Mouse (Mus musculus): ENCODE measurements around the gene Commd1. TPM values are rescaled to one million over a fixed set of nuclear protein-coding genes. Genes with fewer than 3 reads are reported as not detected.

Commd1 gene
- polyA plus RNA-seq, 1 experiment from 2014 or later: 388 TPM

DNA sequence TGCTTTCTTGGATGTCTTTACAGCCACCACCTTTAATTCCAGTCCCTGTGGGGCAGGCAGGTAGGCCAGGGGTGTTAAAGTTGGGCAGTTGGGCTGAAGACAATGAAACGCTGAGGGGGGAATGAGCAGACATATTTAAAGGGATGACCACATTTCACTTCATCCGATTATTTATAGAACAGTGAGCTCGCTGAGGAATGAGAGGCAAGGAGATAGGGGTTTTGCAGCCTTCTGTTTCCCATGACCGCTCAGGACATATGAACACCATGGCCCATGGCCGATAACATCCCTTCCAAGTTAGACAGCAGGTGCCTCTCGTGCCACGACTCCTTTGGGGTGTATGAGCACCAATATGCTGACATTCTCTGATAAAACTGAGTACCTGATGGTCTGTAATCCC is 70.4 kb downstream of the Commd1 start:
- no peaks in the 10 kb centered on the region; the same call in 1 of the 2 replicates for H3K4me1 ChIP-seq (replicated peaks)
- H3K9me3 ChIP-seq: no peaks in the 10 kb centered on the region
- H3K36me3 ChIP-seq: no peaks in the 10 kb centered on the region
- H3K27ac ChIP-seq: no peak overlapping the region
- H3K4me2 ChIP-seq: no peak overlapping the region
- WGBS: 90% methylated on average over 7 of the region's 7 CpGs
- ATAC-seq (ENCODE audit: insufficient number of reproducible peaks, insufficient read depth, low FRiP score, low TSS enrichment, low read depth): no peak
- H3K9ac ChIP-seq (replicated peaks): no peak overlapping the region
- H3K4me3 ChIP-seq (replicated peaks): no peak overlapping the region
- H3K27me3 ChIP-seq: no peaks in the 10 kb centered on the region

DNA sequence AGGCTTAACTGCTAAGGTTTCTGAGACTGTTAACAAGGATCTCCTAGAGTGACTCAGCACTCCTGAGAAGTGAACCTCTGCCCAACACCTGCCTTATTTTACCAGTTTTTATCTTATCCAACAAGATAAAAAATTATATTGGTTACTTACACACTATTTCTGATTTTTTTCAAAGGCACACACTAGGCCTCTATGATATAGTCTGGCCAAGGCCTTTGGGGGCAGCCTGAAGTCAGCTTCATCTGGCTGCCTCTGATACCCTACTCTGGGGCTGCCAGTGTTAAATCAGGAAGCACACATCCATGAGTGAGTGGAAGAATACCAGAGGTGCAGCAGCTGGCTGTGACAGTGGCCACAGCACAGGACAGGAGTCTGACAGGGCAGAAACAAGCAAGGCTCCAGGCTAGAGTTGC is 75.7 kb downstream of the Commd1 start:
- ATAC-seq (ENCODE audit: insufficient number of reproducible peaks, insufficient read depth, low FRiP score, low TSS enrichment, low read depth): no peak
- Histone ChIP-seq H3K9ac (replicated peaks) (no peak overlapping the region), H3K27ac (no peak overlapping the region), H3K27me3 (no peaks in the 10 kb centered on the region), H3K4me2 (no peak overlapping the region), H3K4me3 (replicated peaks) (no peak overlapping the region), H3K4me1 (replicated peaks) (no peaks in the 10 kb centered on the region; the same call in 1 of the 2 replicates), H3K36me3 (no peaks in the 10 kb centered on the region), H3K9me3 (no peaks in the 10 kb centered on the region)

DNA sequence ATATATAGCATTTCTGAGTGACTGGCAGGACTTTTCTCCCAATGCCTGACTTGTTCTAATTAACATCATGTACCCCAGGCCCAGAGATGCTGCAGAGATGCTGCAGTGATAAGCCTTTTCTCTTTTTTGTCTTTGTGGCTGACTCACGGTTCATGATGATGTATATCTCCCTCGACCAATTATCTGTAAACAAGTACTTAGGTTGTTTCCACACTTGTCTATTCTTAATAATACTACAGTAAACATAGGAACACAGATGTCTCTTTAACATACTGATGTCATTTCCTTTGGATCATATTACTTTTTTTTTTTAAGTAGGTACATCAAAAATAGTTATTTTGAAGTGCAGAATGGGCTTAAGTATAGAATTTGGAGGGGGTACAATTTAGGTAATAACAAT is 79.3 kb downstream of the Commd1 start:
- H3K27ac ChIP-seq: no peak overlapping the region

DNA sequence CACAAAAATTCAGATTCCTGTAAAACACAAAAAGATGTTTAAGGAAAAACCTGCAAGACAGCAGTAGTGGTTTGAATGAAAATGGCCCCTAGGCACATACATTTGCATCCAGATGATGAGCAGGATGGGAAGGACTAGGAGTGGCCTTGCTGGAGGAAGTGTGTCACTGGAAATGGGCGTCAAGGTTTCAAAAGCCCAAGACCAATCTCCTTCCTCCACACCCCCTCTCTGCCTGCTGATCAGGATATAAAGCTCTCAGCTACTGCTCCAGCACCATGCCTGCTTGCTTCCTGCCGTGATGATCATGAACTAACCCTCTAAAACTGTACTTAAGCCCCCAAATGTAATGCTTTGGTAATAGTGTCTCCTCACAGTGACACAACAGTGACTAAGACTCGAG is 82.1 kb downstream of the Commd1 start:
- Histone ChIP-seq H3K4me3 (replicated peaks) (no peak overlapping the region), H3K27me3 (no peaks in the 10 kb centered on the region), H3K9ac (replicated peaks) (no peak overlapping the region), H3K4me1 (replicated peaks) (no peaks in the 10 kb centered on the region), H3K4me2 (no peak overlapping the region), H3K27ac (no peak overlapping the region), H3K36me3 (peaks cover 15% of the 10 kb centered on the region; the same call in 1 of the 2 replicates), H3K9me3 (no peaks in the 10 kb centered on the region)
- ATAC-seq (ENCODE audit: insufficient number of reproducible peaks, insufficient read depth, low FRiP score, low TSS enrichment, low read depth): no peak
- 86% methylated on average over 3 of the region's 3 CpGs for WGBS

More for the DNA sequence above, 79.3 kb downstream of the Commd1 start:
- Histone ChIP-seq H3K27me3 (no peaks in the 10 kb centered on the region), H3K36me3 (peaks cover 15% of the 10 kb centered on the region; the same call in 1 of the 2 replicates), H3K4me1 (replicated peaks) (no peaks in the 10 kb centered on the region), H3K4me3 (replicated peaks) (no peak overlapping the region), H3K9ac (replicated peaks) (no peak overlapping the region), H3K9me3 (no peaks in the 10 kb centered on the region), H3K4me2 (no peak overlapping the region)
- 89% methylated on average over 2 of the region's 2 CpGs for WGBS
- no peak for ATAC-seq (ENCODE audit: insufficient number of reproducible peaks, insufficient read depth, low FRiP score, low TSS enrichment, low read depth)

DNA sequence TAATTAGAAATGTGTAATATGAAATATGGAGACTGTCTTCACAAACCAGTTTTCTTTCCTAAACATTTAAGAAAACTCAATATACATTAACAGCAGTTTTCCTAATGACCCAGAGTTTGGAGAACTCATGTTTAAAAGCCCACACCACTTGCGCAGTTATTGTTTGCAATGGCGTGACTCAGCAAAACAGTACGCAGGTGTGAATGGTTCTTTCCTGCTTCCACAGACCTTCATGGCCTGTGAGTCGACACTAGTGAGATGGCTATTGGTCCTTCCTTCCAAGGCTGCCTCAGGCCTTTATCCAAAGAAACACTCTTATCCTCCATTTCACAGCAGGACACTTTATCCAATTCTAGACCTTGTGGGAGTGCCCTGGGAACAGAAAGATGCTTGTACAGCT is 84.5 kb downstream of the Commd1 start:
- Histone ChIP-seq H3K4me3 (replicated peaks) (no peak overlapping the region), H3K4me1 (replicated peaks) (no peaks in the 10 kb centered on the region), H3K4me2 (no peak overlapping the region), H3K36me3 (peaks cover 15% of the 10 kb centered on the region; the same call in 1 of the 2 replicates), H3K9me3 (no peaks in the 10 kb centered on the region), H3K27me3 (no peaks in the 10 kb centered on the region), H3K27ac (no peak overlapping the region), H3K9ac (replicated peaks) (no peak overlapping the region)
- ATAC-seq (ENCODE audit: insufficient number of reproducible peaks, insufficient read depth, low FRiP score, low TSS enrichment, low read depth): no peak
- 90% methylated on average over 4 of the region's 4 CpGs for WGBS

DNA sequence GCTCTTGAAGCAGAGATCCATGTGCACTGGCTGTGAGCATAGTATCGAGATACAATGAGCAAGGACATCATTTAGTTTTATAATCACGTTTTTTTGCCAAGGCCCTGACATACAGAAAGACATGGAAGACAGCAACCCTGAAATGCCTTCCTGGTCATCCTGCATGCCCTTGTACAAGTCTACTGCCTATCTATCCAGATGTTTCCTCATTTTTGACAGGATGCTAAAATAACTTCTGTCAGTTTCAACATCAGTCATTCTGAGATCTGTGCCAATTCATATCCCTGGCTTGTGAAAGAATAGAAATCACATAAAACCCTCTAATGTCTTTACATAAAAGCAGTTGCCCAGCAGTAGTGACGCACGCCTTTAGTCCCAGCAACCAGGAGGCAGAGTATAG is 85.1 kb downstream of the Commd1 start:
- H3K36me3 ChIP-seq: peaks cover 15% of the 10 kb centered on the region; the same call in 1 of the 2 replicates
- no peak overlapping the region for H3K9ac ChIP-seq (replicated peaks)

DNA sequence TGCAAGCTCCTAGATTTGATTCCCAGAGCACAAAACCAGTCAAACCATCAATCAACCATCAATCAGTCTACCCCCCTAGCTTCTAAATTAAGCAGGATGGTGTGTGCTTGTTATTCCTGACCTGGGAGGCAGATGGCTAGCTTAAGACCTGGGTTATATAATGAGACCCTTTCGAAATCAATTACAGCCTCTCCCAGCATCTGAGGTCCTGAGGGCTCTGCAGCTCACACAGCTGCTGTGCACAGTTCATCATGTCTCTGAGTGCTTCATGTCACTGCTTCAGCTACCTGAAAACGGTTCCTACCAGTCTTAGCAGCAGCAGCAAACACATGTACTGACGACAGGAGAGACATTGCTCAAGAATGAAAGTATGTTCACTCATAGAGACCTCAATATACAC is 89.1 kb downstream of the Commd1 start:
- Histone ChIP-seq H3K4me2 (no peak overlapping the region), H3K36me3 (peaks cover under 1% of the 10 kb centered on the region; the same call in 1 of the 2 replicates), H3K27ac (no peak overlapping the region), H3K27me3 (no peaks in the 10 kb centered on the region), H3K4me1 (replicated peaks) (no peaks in the 10 kb centered on the region), H3K4me3 (replicated peaks) (no peak overlapping the region), H3K9me3 (no peaks in the 10 kb centered on the region), H3K9ac (replicated peaks) (no peak overlapping the region)
- 38% methylated on average over 3 of the region's 3 CpGs for WGBS
- ATAC-seq (ENCODE audit: insufficient number of reproducible peaks, insufficient read depth, low FRiP score, low TSS enrichment, low read depth): no peak

More for the DNA sequence above, 85.1 kb downstream of the Commd1 start:
- WGBS: 89% methylated on average over 4 of the region's 4 CpGs
- H3K27me3 ChIP-seq: no peaks in the 10 kb centered on the region
- no peak overlapping the region for H3K4me2 ChIP-seq
- no peak for ATAC-seq (ENCODE audit: insufficient number of reproducible peaks, insufficient read depth, low FRiP score, low TSS enrichment, low read depth)
- H3K9me3 ChIP-seq: no peaks in the 10 kb centered on the region
- no peak overlapping the region for H3K27ac ChIP-seq
- no peak overlapping the region for H3K4me3 ChIP-seq (replicated peaks)
- H3K4me1 ChIP-seq (replicated peaks): no peaks in the 10 kb centered on the region

DNA sequence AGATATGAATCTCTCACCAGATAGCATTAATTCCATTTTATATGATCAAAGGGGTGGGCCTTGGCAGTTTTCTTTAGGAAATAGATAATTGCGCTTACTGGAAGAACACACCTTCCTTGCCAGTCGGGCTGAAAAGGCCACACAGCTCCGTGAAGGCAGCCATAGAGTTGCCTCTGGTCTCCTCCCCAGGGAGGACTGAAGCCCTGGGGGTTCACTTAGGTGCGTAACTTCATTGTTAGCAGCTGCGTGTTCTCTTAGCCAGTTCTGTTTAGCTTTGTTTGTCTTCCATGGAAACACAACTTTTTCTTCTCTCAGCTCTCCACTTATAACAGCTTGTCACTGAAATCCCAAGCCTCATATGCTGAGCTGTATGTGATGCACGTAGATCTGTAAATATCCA is 89.7 kb downstream of the Commd1 start:
- Histone ChIP-seq H3K27ac (no peak overlapping the region), H3K4me1 (replicated peaks) (no peaks in the 10 kb centered on the region), H3K4me2 (no peak overlapping the region), H3K9ac (replicated peaks) (no peak overlapping the region), H3K27me3 (no peaks in the 10 kb centered on the region), H3K36me3 (no peaks in the 10 kb centered on the region), H3K9me3 (no peaks in the 10 kb centered on the region), H3K4me3 (replicated peaks) (no peak overlapping the region)
- ATAC-seq (ENCODE audit: insufficient number of reproducible peaks, insufficient read depth, low FRiP score, low TSS enrichment, low read depth): no peak
- WGBS: 72% methylated on average over 6 of the region's 6 CpGs

DNA sequence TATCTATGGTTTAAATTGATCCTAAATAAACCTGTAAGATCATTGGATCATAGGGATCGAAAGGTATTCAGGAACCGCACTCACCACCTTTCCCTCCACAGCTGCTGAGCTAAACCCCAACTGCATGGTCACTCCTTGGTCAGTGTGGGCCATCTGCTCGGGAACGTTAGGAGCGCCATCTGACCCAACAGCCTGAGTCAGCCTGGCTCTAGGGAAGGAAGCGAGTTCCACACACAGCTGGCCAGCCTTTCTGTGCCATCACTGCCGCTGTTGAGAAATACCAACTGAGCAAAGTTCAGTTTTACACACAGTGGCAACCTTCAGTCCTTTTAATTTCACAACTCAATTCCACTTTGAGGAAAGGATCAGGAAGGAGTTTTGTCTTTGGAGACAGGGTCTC is 90.3 kb downstream of the Commd1 start:
- no peak overlapping the region for H3K9ac ChIP-seq (replicated peaks)
- H3K36me3 ChIP-seq: no peaks in the 10 kb centered on the region
- H3K27me3 ChIP-seq: no peaks in the 10 kb centered on the region
- 85% methylated on average over 7 of the region's 7 CpGs for WGBS
- ATAC-seq (ENCODE audit: insufficient number of reproducible peaks, insufficient read depth, low FRiP score, low TSS enrichment, low read depth): no peak
- H3K4me3 ChIP-seq (replicated peaks): no peak overlapping the region
- no peaks in the 10 kb centered on the region for H3K4me1 ChIP-seq (replicated peaks)
- no peaks in the 10 kb centered on the region for H3K9me3 ChIP-seq
- no peak overlapping the region for H3K27ac ChIP-seq
- no peak overlapping the region for H3K4me2 ChIP-seq

DNA sequence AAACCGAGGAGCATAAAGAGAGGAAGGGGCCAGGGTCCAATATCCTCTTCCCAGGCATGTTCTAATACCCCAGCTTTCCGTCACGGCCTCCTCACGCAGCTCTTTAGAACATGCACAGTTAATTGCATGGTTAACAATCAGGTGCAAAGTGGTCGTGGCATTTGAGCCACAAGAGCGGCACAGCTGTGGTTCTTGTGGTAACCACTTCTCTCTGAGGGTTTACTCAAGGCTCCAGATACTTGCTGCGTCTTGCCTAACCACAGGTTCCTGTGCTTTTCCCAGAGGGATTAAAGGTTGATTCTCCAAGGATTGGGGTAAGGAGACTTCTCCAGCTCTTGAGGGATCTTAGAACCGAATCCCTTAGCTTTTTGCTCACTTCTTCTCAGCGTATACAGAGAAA is 90.9 kb downstream of the Commd1 start:
- H3K4me1 ChIP-seq (replicated peaks): no peaks in the 10 kb centered on the region
- H3K9me3 ChIP-seq: no peaks in the 10 kb centered on the region
- no peak overlapping the region for H3K9ac ChIP-seq (replicated peaks)
- 67% methylated on average over 9 of the region's 9 CpGs for WGBS
- H3K4me3 ChIP-seq (replicated peaks): no peak overlapping the region
- no peak for ATAC-seq (ENCODE audit: insufficient number of reproducible peaks, insufficient read depth, low FRiP score, low TSS enrichment, low read depth)
- no peaks in the 10 kb centered on the region for H3K27me3 ChIP-seq
- no peak overlapping the region for H3K27ac ChIP-seq
- no peak overlapping the region for H3K4me2 ChIP-seq
- H3K36me3 ChIP-seq: no peaks in the 10 kb centered on the region

DNA sequence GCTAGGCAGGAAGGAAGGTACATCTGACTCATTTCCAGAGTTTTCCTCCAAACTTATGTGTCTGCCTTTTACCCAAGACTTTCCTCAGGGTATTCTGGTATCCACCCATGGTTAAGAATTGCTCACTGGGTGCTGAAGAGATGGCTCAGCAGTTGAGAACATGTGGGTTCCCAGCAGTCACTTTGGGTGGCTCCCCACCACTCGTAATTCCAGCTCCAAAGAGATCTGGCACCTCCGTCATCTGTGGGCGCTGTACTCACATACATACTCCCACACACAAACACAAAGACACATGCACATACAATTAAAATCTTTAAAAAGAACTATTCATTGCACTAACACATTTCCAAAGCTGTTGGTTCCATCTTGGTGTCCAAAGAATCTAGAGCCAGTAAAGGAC is 93.0 kb downstream of the Commd1 start:
- Histone ChIP-seq H3K27me3 (no peaks in the 10 kb centered on the region), H3K9me3 (no peaks in the 10 kb centered on the region), H3K4me2 (no peak overlapping the region), H3K9ac (replicated peaks) (no peak overlapping the region), H3K4me1 (replicated peaks) (no peaks in the 10 kb centered on the region), H3K27ac (no peak overlapping the region), H3K36me3 (no peaks in the 10 kb centered on the region), H3K4me3 (replicated peaks) (no peak overlapping the region)
- ATAC-seq (ENCODE audit: insufficient number of reproducible peaks, insufficient read depth, low FRiP score, low TSS enrichment, low read depth): no peak
- WGBS: 90% methylated on average over 3 of the region's 3 CpGs

DNA sequence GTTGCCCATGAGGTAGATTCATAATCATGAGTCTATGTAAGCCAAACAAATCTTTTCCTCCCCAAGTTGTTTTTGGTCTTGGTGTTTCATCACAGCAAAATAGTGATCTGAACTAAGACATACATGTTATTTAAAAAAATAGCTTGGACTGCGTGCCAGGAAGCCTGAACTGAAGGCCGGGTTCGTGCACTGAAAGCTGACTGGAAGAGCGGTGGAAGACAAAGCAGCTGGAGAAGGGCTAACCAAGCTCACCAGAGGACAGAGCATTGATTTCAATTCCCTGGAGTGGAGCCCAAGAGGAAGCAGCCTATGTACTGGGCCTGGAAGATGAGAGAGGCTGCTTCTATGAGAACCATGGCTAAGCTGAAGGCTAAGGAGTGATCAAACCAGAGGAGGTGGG is 95.2 kb downstream of the Commd1 start:
- H3K27ac ChIP-seq: no peak overlapping the region
- 93% methylated on average over 4 of the region's 4 CpGs for WGBS
- ATAC-seq (ENCODE audit: insufficient number of reproducible peaks, insufficient read depth, low FRiP score, low TSS enrichment, low read depth): no peak

More for the DNA sequence above, 95.2 kb downstream of the Commd1 start:
- Histone ChIP-seq H3K4me2 (no peak overlapping the region), H3K36me3 (no peaks in the 10 kb centered on the region), H3K9ac (replicated peaks) (no peak overlapping the region), H3K9me3 (no peaks in the 10 kb centered on the region), H3K4me3 (replicated peaks) (no peak overlapping the region), H3K4me1 (replicated peaks) (no peaks in the 10 kb centered on the region), H3K27me3 (no peaks in the 10 kb centered on the region)

Data from limb, embryonic 12.5 days (tissue).